In genomic region chr6:128577301-128577700, GRCm38 (mm10) we compare ENCODE assay signal across 25 mouse cellular contexts. TPM values are rescaled to one million over a fixed set of nuclear protein-coding genes. Genes with fewer than 3 reads are reported as not detected.
DNase-seq lines count a peak whose midpoint lies in the region; ATAC-seq and TF ChIP-seq lines count a peak whose summit lies in the region.
"Had no signal": no experiment of that assay in that cellular context is flagged by ENCODE, and none has a peak within 500 bp of the region (broad histone marks: within the 10 kb centered on the region; RNA-seq: fewer than 3 reads in every experiment).

No protein-coding gene starts in this region.

- H3K4me1 ChIP-seq in embryonic facial prominence, embryonic 14.5 days (ENCODE audit: control insufficient read depth, insufficient read depth, low read length) = no peaks in the 10 kb centered on the region
- no peaks in the 10 kb centered on the region for H3K4me1 ChIP-seq in embryonic facial prominence, embryonic 10.5 days
- no peaks in the 10 kb centered on the region for H3K4me1 ChIP-seq in stomach, embryonic 16.5 days (ENCODE audit: control insufficient read depth, insufficient read depth, low read length)
- no peaks in the 10 kb centered on the region for H3K4me1 ChIP-seq in stomach, postnatal 0 days (replicated peaks; ENCODE audit: control insufficient read depth, insufficient read depth)
- H3K4me1 ChIP-seq: embryonic facial prominence, embryonic 13.5 days; forebrain, embryonic 10.5 days; forebrain, embryonic 12.5 days had no signal

- 76% methylated on average over 9 of the region's 9 CpGs for WGBS in embryonic facial prominence, embryonic 14.5 days
- WGBS in embryonic facial prominence, embryonic 10.5 days = 85% methylated on average over 9 of the region's 9 CpGs
- WGBS in stomach, embryonic 16.5 days = 72% methylated on average over 9 of the region's 9 CpGs
- WGBS in stomach, postnatal 0 days = 56% methylated on average over 9 of the region's 9 CpGs

- H3K4me2 ChIP-seq in embryonic facial prominence, embryonic 14.5 days (ENCODE audit: low read depth, low read length) = no peak overlapping the region
- H3K4me2 ChIP-seq in stomach, embryonic 16.5 days (ENCODE audit: low read depth, low read length) = no peak overlapping the region
- no peak overlapping the region for H3K4me2 ChIP-seq in stomach, postnatal 0 days (replicated peaks; ENCODE audit: low read depth)
- H3K4me2 ChIP-seq: embryonic facial prominence, embryonic 13.5 days; forebrain, embryonic 12.5 days had no signal

- TF ChIP-seq CTCF in stomach, postnatal 0 days (IDR thresholded peaks at IDR 0.05; ENCODE audit: low read depth) = no peak

- no peak for TF ChIP-seq EP300 in stomach, postnatal 0 days (optimal IDR thresholded peaks at IDR 0.05)

- peak; percentile 51 for DNase-seq in embryonic facial prominence, embryonic 14.5 days (ENCODE audit: low spot score)
- no peak for DNase-seq in embryonic facial prominence, embryonic 10.5 days (ENCODE audit: low spot score)
- DNase-seq in stomach, postnatal 0 days (ENCODE audit: low spot score) = no peak
- no peak for DNase-seq in lung, postnatal 10 days
- DNase-seq: adrenal gland, adult 8-10 months; adrenal gland, postnatal 14 days; adrenal gland, postnatal 36 days; B cell, adult 2 months; cerebellum, adult 11-12 months; cerebellum, adult 2 months; cerebellum, adult 9-10 months; cerebellum, postnatal 10 days; cerebellum, postnatal 25 days had no signal

- H3K27me3 ChIP-seq in embryonic facial prominence, embryonic 14.5 days (replicated peaks; ENCODE audit: control insufficient read depth, insufficient read depth, low read length) = no peaks in the 10 kb centered on the region
- H3K27me3 ChIP-seq in embryonic facial prominence, embryonic 10.5 days (replicated peaks; ENCODE audit: low read depth, poor library complexity, severe bottlenecking) = no peaks in the 10 kb centered on the region
- no peaks in the 10 kb centered on the region for H3K27me3 ChIP-seq in stomach, embryonic 16.5 days (ENCODE audit: control insufficient read depth, insufficient read depth, low read length)
- no peaks in the 10 kb centered on the region for H3K27me3 ChIP-seq in stomach, postnatal 0 days (ENCODE audit: control insufficient read depth, insufficient read depth, low read length)
- H3K27me3 ChIP-seq: embryonic facial prominence, embryonic 13.5 days; forebrain, embryonic 12.5 days had no signal

- peak overlapping the region; percentile 33; the same call in 1 of the 2 replicates for H3K27ac ChIP-seq in embryonic facial prominence, embryonic 14.5 days (replicated peaks; ENCODE audit: low read depth, low read length)
- no peak overlapping the region for H3K27ac ChIP-seq in embryonic facial prominence, embryonic 10.5 days (replicated peaks)
- H3K27ac ChIP-seq in stomach, embryonic 16.5 days (ENCODE audit: low read length) = 0 out of 2 replicates have a peak overlapping the region, but pooled peaks have one; percentile 10
- no peak overlapping the region for H3K27ac ChIP-seq in stomach, postnatal 0 days (replicated peaks)
- H3K27ac ChIP-seq: embryonic facial prominence, embryonic 13.5 days; forebrain, embryonic 10.5 days; forebrain, embryonic 12.5 days had no signal

- no peak overlapping the region for H3K4me3 ChIP-seq in embryonic facial prominence, embryonic 14.5 days (ENCODE audit: low read depth, low read length)
- H3K4me3 ChIP-seq in embryonic facial prominence, embryonic 10.5 days = no peak overlapping the region
- H3K4me3 ChIP-seq in stomach, embryonic 16.5 days (replicated peaks; ENCODE audit: low read length) = no peak overlapping the region
- H3K4me3 ChIP-seq in stomach, postnatal 0 days (ENCODE audit: low read depth, low read length) = no peak overlapping the region
- H3K4me3 ChIP-seq: embryonic facial prominence, embryonic 13.5 days; forebrain, embryonic 10.5 days; forebrain, embryonic 12.5 days had no signal

- ATAC-seq in embryonic facial prominence, embryonic 14.5 days (ENCODE audit: low read depth) = no peak
- no peak for ATAC-seq in stomach, embryonic 16.5 days (ENCODE audit: insufficient read depth, low FRiP score)
- no peak for ATAC-seq in stomach, postnatal 0 days (ENCODE audit: low FRiP score, low TSS enrichment)
- ATAC-seq: activated CD4-positive, CD25-positive, alpha-beta regulatory T cell, adult 4 months; CD4-positive, CD25-positive, alpha-beta regulatory T cell, adult 4 months; forebrain, embryonic 14.5 days; forebrain, embryonic 16.5 days; Patski had no signal

- H3K9me3 ChIP-seq in embryonic facial prominence, embryonic 14.5 days (ENCODE audit: control insufficient read depth, low read length) = no peaks in the 10 kb centered on the region
- no peaks in the 10 kb centered on the region for H3K9me3 ChIP-seq in embryonic facial prominence, embryonic 10.5 days
- no peaks in the 10 kb centered on the region for H3K9me3 ChIP-seq in stomach, embryonic 16.5 days (replicated peaks; ENCODE audit: control insufficient read depth, low read length)
- H3K9me3 ChIP-seq in stomach, postnatal 0 days (ENCODE audit: control insufficient read depth, low read length) = no peaks in the 10 kb centered on the region
- H3K9me3 ChIP-seq: embryonic facial prominence, embryonic 13.5 days; forebrain, embryonic 10.5 days; forebrain, embryonic 12.5 days had no signal

- H3K36me3 ChIP-seq in embryonic facial prominence, embryonic 14.5 days (ENCODE audit: control insufficient read depth, insufficient read depth, low read length) = no peaks in the 10 kb centered on the region
- no peaks in the 10 kb centered on the region for H3K36me3 ChIP-seq in embryonic facial prominence, embryonic 10.5 days (replicated peaks)
- no peaks in the 10 kb centered on the region for H3K36me3 ChIP-seq in stomach, embryonic 16.5 days (ENCODE audit: control insufficient read depth, insufficient read depth, low read length)
- H3K36me3 ChIP-seq in stomach, postnatal 0 days (ENCODE audit: control insufficient read depth, insufficient read depth, low read length) = no peaks in the 10 kb centered on the region
- H3K36me3 ChIP-seq: embryonic facial prominence, embryonic 13.5 days; forebrain, embryonic 10.5 days; forebrain, embryonic 12.5 days; G1E had no signal

- H3K9ac ChIP-seq in embryonic facial prominence, embryonic 14.5 days (ENCODE audit: low read depth, low read length) = no peak overlapping the region
- H3K9ac ChIP-seq in stomach, embryonic 16.5 days (ENCODE audit: low read length) = no peak overlapping the region
- H3K9ac ChIP-seq in stomach, postnatal 0 days (ENCODE audit: low read length) = no peak overlapping the region
- H3K9ac ChIP-seq: embryonic facial prominence, embryonic 13.5 days; forebrain, embryonic 12.5 days had no signal

RNA-seq across cellular contexts. Expression of gene A2ml1, which starts 4.1 kb away (rescaled TPM):
- 3.7 and 4.8 TPM in 2 replicates for polyA plus RNA-seq in embryonic facial prominence, embryonic 14.5 days (2014; fragmentation: Nextera tagmentation; extraction: Ambion mirVana)
- polyA plus RNA-seq in embryonic facial prominence, embryonic 10.5 days (2016; fragmentation: Nextera tagmentation; extraction: Ambion mirVana) = 0.20 TPM in 1 of 2 replicates, not detected in the other
- polyA plus RNA-seq in stomach, embryonic 16.5 days (2015; fragmentation: Nextera tagmentation; extraction: Ambion mirVana) = 2.7 and 3.6 TPM in 2 replicates
- polyA plus RNA-seq in stomach, postnatal 0 days (2015; fragmentation: Nextera tagmentation; extraction: Ambion mirVana) = 3.1 TPM in 2 replicates
- polyA plus RNA-seq: CD4-positive, CD25-positive, alpha-beta regulatory T cell, adult 4 months; embryonic facial prominence, embryonic 11.5 days; forebrain, embryonic 10.5 days; G1E had no signal

RNA-seq across cellular contexts. Expression of gene Klrb1a, which starts 46.0 kb away (rescaled TPM):
- not detected in 2 replicates for polyA plus RNA-seq in embryonic facial prominence, embryonic 14.5 days (2014; fragmentation: Nextera tagmentation; extraction: Ambion mirVana)
- polyA plus RNA-seq in embryonic facial prominence, embryonic 10.5 days (2016; fragmentation: Nextera tagmentation; extraction: Ambion mirVana) = not detected in 2 replicates
- polyA plus RNA-seq in stomach, embryonic 16.5 days (2015; fragmentation: Nextera tagmentation; extraction: Ambion mirVana) = not detected in 2 replicates
- not detected in 2 replicates for polyA plus RNA-seq in stomach, postnatal 0 days (2015; fragmentation: Nextera tagmentation; extraction: Ambion mirVana)
- polyA plus RNA-seq: CD4-positive, CD25-positive, alpha-beta regulatory T cell, adult 4 months; cerebellum, adult 2 months; cortical plate, adult 2 months; embryonic facial prominence, embryonic 11.5 days; embryonic facial prominence, embryonic 13.5 days; forebrain, embryonic 10.5 days; forebrain, embryonic 12.5 days; forebrain, embryonic 14.5 days; forebrain, embryonic 16.5 days; G1E; Patski had no signal

RNA-seq across cellular contexts. Expression of gene Pzp, which starts 50.8 kb away (rescaled TPM):
- polyA plus RNA-seq in embryonic facial prominence, embryonic 14.5 days (2014; fragmentation: Nextera tagmentation; extraction: Ambion mirVana) = 0.46 TPM in 1 of 2 replicates, not detected in the other
- not detected in 2 replicates for polyA plus RNA-seq in embryonic facial prominence, embryonic 10.5 days (2016; fragmentation: Nextera tagmentation; extraction: Ambion mirVana)
- polyA plus RNA-seq in stomach, embryonic 16.5 days (2015; fragmentation: Nextera tagmentation; extraction: Ambion mirVana) = 10.9 and 15.0 TPM in 2 replicates
- 1.5 and 3.1 TPM in 2 replicates for polyA plus RNA-seq in stomach, postnatal 0 days (2015; fragmentation: Nextera tagmentation; extraction: Ambion mirVana)
- polyA plus RNA-seq: cerebellum, adult 2 months; cortical plate, adult 2 months; embryonic facial prominence, embryonic 11.5 days; forebrain, embryonic 10.5 days; forebrain, embryonic 14.5 days; forebrain, embryonic 16.5 days; G1E had no signal

Comparison
In these comparisons a context has a peak if more than half of its experiments do, and no peak if none do; other contexts are left out.
1. H3K27ac ChIP-seq: peak in embryonic facial prominence, embryonic 14.5 days (single experiment) and stomach, embryonic 16.5 days (single experiment); none in embryonic facial prominence, embryonic 10.5 days (single experiment) and stomach, postnatal 0 days (single experiment).